Mouse (Mus musculus): Measurements from ENCODE around the gene Ano1. TPM values are rescaled to one million over a fixed set of nuclear protein-coding genes. Genes with fewer than 3 reads are reported as not detected.

Gene Ano1
- polyA plus RNA-seq, 1 experiment from 2014 or later: 13.0 TPM

Other genes with a start within 250 kb of the Ano1 start
- 25.7 and 30.0 TPM in 2 replicates for gene Ppfia1, start 198.2 kb downstream of the Ano1 start, polyA plus RNA-seq (2015; fragmentation: Nextera tagmentation; extraction: Ambion mirVana)
- 5.1 and 5.4 TPM in 2 replicates for gene Fadd, start 169.5 kb downstream of the Ano1 start, polyA plus RNA-seq (2015; fragmentation: Nextera tagmentation; extraction: Ambion mirVana)
- gene Fgf3, start 86.1 kb upstream of the Ano1 start, polyA plus RNA-seq (2015; fragmentation: Nextera tagmentation; extraction: Ambion mirVana): 2.9 and 4.8 TPM in 2 replicates
- not detected in 2 replicates for gene Fgf4, start 95.4 kb upstream of the Ano1 start, polyA plus RNA-seq (2015; fragmentation: Nextera tagmentation; extraction: Ambion mirVana)
- 26.7 and 26.8 TPM in 2 replicates for gene Fgf15, start 144.6 kb upstream of the Ano1 start, polyA plus RNA-seq (2015; fragmentation: Nextera tagmentation; extraction: Ambion mirVana)
- 32.2 and 33.6 TPM in 2 replicates for gene LTO1, start 163.1 kb upstream of the Ano1 start, polyA plus RNA-seq (2015; fragmentation: Nextera tagmentation; extraction: Ambion mirVana)
- 39.4 and 40.8 TPM in 2 replicates for gene Ccnd1, start 188.0 kb upstream of the Ano1 start, polyA plus RNA-seq (2015; fragmentation: Nextera tagmentation; extraction: Ambion mirVana)

Measured in midbrain, embryonic 15.5 days (tissue).